Mouse (Mus musculus) MEL-GATA-1-ER (cell line): ENCODE measurements around the gene Mapt.

ENCODE experiments used
- DNase-seq: peaks from one replicate; pipeline ENCODE4 v3.0.0-alpha.2; 2012; ENCODE audit warnings: low read depth; ENCODE audit errors: extremely low read depth

Mapt gene

GRCm38 (mm10) chr11:104367486-104368190, 136.4 kb downstream of the Mapt start:
- DNase-seq: peak; percentile 68

GRCm38 (mm10) chr11:104376291-104376690, 145.1 kb downstream of the Mapt start:
- DNase-seq: no peak

GRCm38 (mm10) chr11:104379635-104380034, 148.4 kb downstream of the Mapt start:
- no peak for DNase-seq
